8 mouse cellular contexts compared by ENCODE assay signal in the genomic region with DNA sequence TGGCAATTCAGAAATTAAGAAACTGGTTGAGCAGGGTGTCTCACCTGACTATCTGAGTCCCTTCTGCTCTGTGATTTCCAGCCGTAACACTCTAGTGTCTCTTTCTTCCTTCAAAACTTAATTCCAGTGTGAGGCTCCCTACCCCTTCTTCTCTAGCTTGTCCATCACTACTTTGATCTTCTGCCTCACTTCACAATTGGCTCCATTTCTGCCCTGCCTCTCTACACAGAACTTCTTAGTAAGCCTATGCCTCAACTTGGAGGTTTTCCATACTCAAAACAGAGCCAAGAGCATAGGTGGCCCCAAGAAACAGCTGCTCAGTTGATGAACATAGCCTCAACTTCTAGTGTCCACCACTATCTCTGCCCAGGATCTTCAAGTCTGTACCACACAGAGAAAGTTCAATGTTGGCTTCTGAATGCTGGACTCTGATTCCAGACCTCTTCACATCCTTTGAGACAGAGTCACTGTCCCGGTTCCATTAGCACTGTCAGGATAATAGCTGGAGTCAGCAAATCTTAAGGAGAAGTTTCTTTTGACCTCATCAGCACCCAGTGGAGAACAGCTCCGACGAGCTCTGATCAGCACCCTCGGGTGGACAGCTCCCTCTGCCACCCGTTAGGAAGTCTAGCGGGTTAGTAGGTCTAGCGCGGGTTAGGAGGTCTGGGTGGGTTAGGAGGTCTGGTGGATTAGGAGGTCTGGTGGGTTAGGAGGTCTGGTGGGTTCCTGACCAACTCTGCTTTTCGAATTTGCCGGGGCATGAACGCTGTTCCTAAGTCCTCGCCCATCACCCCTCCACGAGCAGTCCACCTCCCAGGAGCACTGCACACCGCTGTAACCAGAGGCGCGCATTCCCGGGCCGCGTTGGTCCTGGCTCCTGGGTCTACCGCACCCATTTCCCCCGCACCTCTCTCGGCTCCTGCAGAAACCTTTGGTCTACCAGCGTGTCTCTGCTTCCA. TPM values are rescaled to one million over a fixed set of nuclear protein-coding genes. Genes with fewer than 3 reads are reported as not detected.
A peak's percentile ranks its signal among the peaks of the same experiment; 100 is the strongest.
DNase-seq lines count a peak whose midpoint lies in the region; ATAC-seq lines count a peak whose summit lies in the region.

No protein-coding gene starts in this region.

- peak; percentile 70 for ATAC-seq in intestine, embryonic 14.5 days (replicated peaks; ENCODE audit: low FRiP score, low TSS enrichment, low read depth)
- no peak for ATAC-seq in liver, embryonic 15.5 days (ENCODE audit: insufficient read depth)

- no peaks in the 10 kb centered on the region for H3K9me3 ChIP-seq in intestine, embryonic 14.5 days (ENCODE audit: control insufficient read depth, low read length)
- no peaks in the 10 kb centered on the region for H3K9me3 ChIP-seq in liver, embryonic 15.5 days (replicated peaks)

- H3K36me3 ChIP-seq in intestine, embryonic 14.5 days (ENCODE audit: control insufficient read depth, insufficient read depth, low read length): no peaks in the 10 kb centered on the region
- H3K36me3 ChIP-seq in liver, embryonic 15.5 days (replicated peaks): no peaks in the 10 kb centered on the region

- H3K27ac ChIP-seq in intestine, embryonic 14.5 days (ENCODE audit: low read depth): no peak overlapping the region
- H3K27ac ChIP-seq in liver, embryonic 15.5 days (replicated peaks): no peak overlapping the region

- H3K27me3 ChIP-seq in intestine, embryonic 14.5 days (replicated peaks; ENCODE audit: control insufficient read depth, insufficient read depth, low read length): peaks cover 13% of the 10 kb centered on the region
- H3K27me3 ChIP-seq in liver, embryonic 15.5 days: peaks cover 78% of the 10 kb centered on the region

- H3K4me3 ChIP-seq in intestine, embryonic 14.5 days (ENCODE audit: low read depth, low read length): peak overlapping the region; percentile 38
- no peak overlapping the region for H3K4me3 ChIP-seq in liver, embryonic 15.5 days (replicated peaks)

- DNase-seq in adrenal gland, adult (ENCODE audit: inconsistent age in 2 of 2, low spot score in 1 of 2): peak; percentile 51 to 89
- DNase-seq in adrenal gland, adult 8-10 months: no peak
- peak; percentile 88 for DNase-seq in adrenal gland, postnatal 10 days
- peak; percentile 83 for DNase-seq in forelimb bud, embryonic 11.5 days (ENCODE audit: low read depth, low spot score)
- DNase-seq in intestine, embryonic 14.5 days (ENCODE audit: low spot score): peak; percentile 95
- peak; percentile 51 for DNase-seq in naive thymus-derived CD4-positive, alpha-beta T cell, adult 2 months (ENCODE audit: low read depth)
- no peak for DNase-seq in layer of hippocampus, adult 9-11 months

- peak overlapping the region; percentile 66 for H3K4me2 ChIP-seq in intestine, embryonic 14.5 days (ENCODE audit: low read length)
- peak overlapping the region; percentile 54 for H3K4me2 ChIP-seq in liver, embryonic 15.5 days

- no peak overlapping the region for H3K9ac ChIP-seq in intestine, embryonic 14.5 days (ENCODE audit: low read length)
- H3K9ac ChIP-seq in liver, embryonic 15.5 days: no peak overlapping the region

- 0 out of 2 replicates have a peak, but pooled peaks cover 3% of the 10 kb centered on the region for H3K4me1 ChIP-seq in intestine, embryonic 14.5 days (replicated peaks; ENCODE audit: control insufficient read depth, insufficient read depth, low read length)
- H3K4me1 ChIP-seq in liver, embryonic 15.5 days (replicated peaks): peaks cover 9% of the 10 kb centered on the region; the same call in 1 of the 2 replicates

- WGBS in intestine, embryonic 14.5 days: 5% methylated on average over 24 of the region's 24 CpGs
- 5% methylated on average over 24 of the region's 24 CpGs for WGBS in liver, embryonic 15.5 days (ENCODE audit: insufficient replicate concordance)

RNA-seq across cellular contexts. Expression of a gene that starts 0.5 kb away (rescaled TPM):
- total RNA-seq in adrenal gland, adult 8-10 months (2022): 10 to 100 TPM; 14.3 to 19.0 (median 15.0) TPM
- 10 to 100 TPM in 1 of 2 experiments, 1 to 10 TPM in 1; 6.9 to 12.7 TPM for total RNA-seq in adrenal gland, postnatal 10 days (2021)
- polyA plus RNA-seq in intestine, embryonic 14.5 days (2014; fragmentation: Nextera tagmentation; extraction: Ambion mirVana): 5.1 TPM in 2 replicates
- 0.02 and 0.05 TPM in 2 replicates for polyA plus RNA-seq in liver, embryonic 15.5 days (2015; fragmentation: Nextera tagmentation; extraction: Ambion mirVana)

RNA-seq across cellular contexts. Expression of a gene that starts 23.5 kb away (rescaled TPM):
- 10 to 100 TPM; 47.0 to 76.2 (median 66.7) TPM for total RNA-seq in adrenal gland, adult 8-10 months (2022)
- total RNA-seq in adrenal gland, postnatal 10 days (2021): 100 to 1,000 TPM; 106 to 128 TPM
- polyA plus RNA-seq in intestine, embryonic 14.5 days (2014; fragmentation: Nextera tagmentation; extraction: Ambion mirVana): 46.3 and 49.7 TPM in 2 replicates
- polyA plus RNA-seq in liver, embryonic 15.5 days (2015; fragmentation: Nextera tagmentation; extraction: Ambion mirVana): 26.2 and 27.0 TPM in 2 replicates

RNA-seq across cellular contexts. Expression of a gene that starts 23.7 kb away (rescaled TPM):
- total RNA-seq in adrenal gland, adult 8-10 months (2022): 1 to 10 TPM in 2 of 4 experiments, not detected in 2; 1.2 to 1.5 TPM
- 1 to 10 TPM; 5.6 to 9.2 TPM for total RNA-seq in adrenal gland, postnatal 10 days (2021)
- not detected in 2 replicates for polyA plus RNA-seq in intestine, embryonic 14.5 days (2014; fragmentation: Nextera tagmentation; extraction: Ambion mirVana)
- not detected in 2 replicates for polyA plus RNA-seq in liver, embryonic 15.5 days (2015; fragmentation: Nextera tagmentation; extraction: Ambion mirVana)

RNA-seq across cellular contexts. Expression of a gene that starts 23.8 kb away (rescaled TPM):
- 1 to 10 TPM; 1.1 to 2.3 (median 1.9) TPM for total RNA-seq in adrenal gland, adult 8-10 months (2022)
- total RNA-seq in adrenal gland, postnatal 10 days (2021): 1 to 10 TPM; 2.5 to 3.5 TPM
- 1.7 and 2.2 TPM in 2 replicates for polyA plus RNA-seq in intestine, embryonic 14.5 days (2014; fragmentation: Nextera tagmentation; extraction: Ambion mirVana)
- 1.9 and 2.3 TPM in 2 replicates for polyA plus RNA-seq in liver, embryonic 15.5 days (2015; fragmentation: Nextera tagmentation; extraction: Ambion mirVana)

RNA-seq across cellular contexts. Expression of a gene that starts 24.0 kb away (rescaled TPM):
- 10 to 100 TPM; 16.9 to 32.5 (median 21.6) TPM for total RNA-seq in adrenal gland, adult 8-10 months (2022)
- total RNA-seq in adrenal gland, postnatal 10 days (2021): 10 to 100 TPM; 26.6 to 29.5 TPM
- polyA plus RNA-seq in intestine, embryonic 14.5 days (2014; fragmentation: Nextera tagmentation; extraction: Ambion mirVana): 14.4 and 15.4 TPM in 2 replicates
- 5.0 and 5.4 TPM in 2 replicates for polyA plus RNA-seq in liver, embryonic 15.5 days (2015; fragmentation: Nextera tagmentation; extraction: Ambion mirVana)

Comparison
In these comparisons a context has a peak if more than half of its experiments do, and no peak if none do; other contexts are left out.
1. DNase-seq: peak in adrenal gland, adult (2 of 2), adrenal gland, postnatal 10 days (single experiment), forelimb bud, embryonic 11.5 days (single experiment), intestine, embryonic 14.5 days (single experiment) and naive thymus-derived CD4-positive, alpha-beta T cell, adult 2 months (single experiment); none in adrenal gland, adult 8-10 months (single experiment) and layer of hippocampus, adult 9-11 months (single experiment).